Mouse (Mus musculus) heart, adult 2 months (tissue): ENCODE data around the gene Agap1.

Experiments used
- CTCF ChIP-seq: fragments of 200-600 bp; IDR thresholded peaks from 2 replicates; pipeline ENCODE4 v1.8.1; 2022; ENCODE audit warnings: antibody characterized with exemption, mild to moderate bottlenecking, moderate library complexity
- POLR2A ChIP-seq: fragments of 200-500 bp; IDR thresholded peaks from 2 replicates; pipeline ENCODE4 v1.6.1; 2011; ENCODE audit warnings: mild to moderate bottlenecking, low read depth, low read length, control low read depth; ENCODE audit not compliant: insufficient read depth

- no peak for TF ChIP-seq POLR2A
- no peak for TF ChIP-seq CTCF
Measured at GRCm38 (mm10) chr1:89602879-89603278, 148.3 kb downstream of the Agap1 start.
